Mouse (Mus musculus) left cerebral cortex, postnatal 14 days (tissue): ENCODE data around the gene 1110059E24Rik. TPM values are rescaled to one million over a fixed set of nuclear protein-coding genes. Genes with fewer than 3 reads are reported as not detected.

Source experiments
- DNase-seq, 2 experiments: peaks; one replicate each; pipeline ENCODE4 v3.0.0; 2021 to 2022; ENCODE audit warnings: low spot score in 2 of 2, mixed read lengths in 1 of 2
- intact Hi-C: fragments of 180-260 bp; cut with DNase I; formaldehyde crosslinking; loops from one replicate; pipeline ENCODE4 v1.15.1; 2025
- long read RNA-seq, 2 experiments: library from polyadenylated mRNA; stranded (forward); transcript quantifications; one replicate each; pipeline ENCODE4 v2.0.0; 2021
- total RNA-seq, 2 experiments: library from RNA; stranded (reverse); gene quantifications; 2 replicates each; pipeline ENCODE4 v1.2.3; 2021

1110059E24Rik gene
- total RNA-seq: 10 to 100 TPM; 19.8 to 22.6 TPM
- long read RNA-seq, experiment 1, transcript 1110059E24Rik-207 (3 exons, 942 nt): minor isoform, 6 of 15 reads
- long read RNA-seq, experiment 1, transcript 1110059E24Rik-201 (4 exons, 1,614 nt): major isoform, 9 of 15 reads
- long read RNA-seq, experiment 1, partial matches to known transcripts: 0 of 15 reads
- long read RNA-seq, experiment 1, other reads (novel, unspliced or antisense): 0 of 15 reads
- long read RNA-seq, experiment 2, transcript 1110059E24Rik-201 (4 exons, 1,614 nt): major isoform, 7 of 11 reads
- long read RNA-seq, experiment 2, partial matches to known transcripts: 0 of 11 reads
- long read RNA-seq, experiment 2, other reads (novel, unspliced or antisense): 1 of 11 reads

- intact Hi-C loops: loop anchor here (5.0 kb wide), 3 partner anchors 80 to 380 kb away; partner anchors contain the start of gene Zfand5
- DNase-seq: peak; percentile 95 to 97
These were observed at the start of gene 1110059E24Rik for GRCm38 (mm10) chr19:21652285-21653171. TSS of gene 1110059E24Rik (minus strand) at chr19:21652976.

GRCm38 (mm10) chr19:21680986-21681385 is 28.2 kb upstream of the 1110059E24Rik start:
- no peak for DNase-seq
- intact Hi-C loops: no loop called here

- DNase-seq: no peak
- intact Hi-C loops: no loop called here
These were observed 27.3 kb upstream of the 1110059E24Rik start for GRCm38 (mm10) chr19:21680091-21680490.

- DNase-seq: no peak
- intact Hi-C loops: no loop called here
These were observed 21.7 kb upstream of the 1110059E24Rik start for GRCm38 (mm10) chr19:21674354-21675096.

- no peak for DNase-seq
- intact Hi-C loops: no loop called here
These were observed 16.9 kb upstream of the 1110059E24Rik start for GRCm38 (mm10) chr19:21669650-21670049.

- intact Hi-C loops: no loop called here
- no peak for DNase-seq
These were observed 11.1 kb upstream of the 1110059E24Rik start for GRCm38 (mm10) chr19:21663756-21664456.

- intact Hi-C loops: no loop called here
- DNase-seq: no peak
These were observed 8.0 kb upstream of the 1110059E24Rik start for GRCm38 (mm10) chr19:21660734-21661133.

- intact Hi-C loops: loop anchor here (5.0 kb wide), 3 partner anchors 82 to 382 kb away; partner anchors contain the start of gene Zfand5
- DNase-seq: no peak
These were observed 2.0 kb upstream of the 1110059E24Rik start for GRCm38 (mm10) chr19:21654788-21655187.

- intact Hi-C loops: loop anchor here (5.0 kb wide), 3 partner anchors 81 to 381 kb away; partner anchors contain the start of gene Zfand5
- peak; percentile 35 to 38 for DNase-seq
These were observed 601 bp upstream of the 1110059E24Rik start, which contains the start of gene Abhd17b for GRCm38 (mm10) chr19:21653172-21653981. TSS of gene Abhd17b (plus strand) at chr19:21653185.

- DNase-seq: no peak
- intact Hi-C loops: loop anchor here (5.0 kb wide), 3 partner anchors 79 to 379 kb away; partner anchors contain the start of gene Zfand5
These were observed 1.1 kb downstream of the 1110059E24Rik start for GRCm38 (mm10) chr19:21651664-21652063.

- DNase-seq: no peak
- intact Hi-C loops: no loop called here
These were observed 6.6 kb downstream of the 1110059E24Rik start for GRCm38 (mm10) chr19:21646142-21646541.

GRCm38 (mm10) chr19:21645301-21645700 is 7.5 kb downstream of the 1110059E24Rik start:
- intact Hi-C loops: no loop called here
- DNase-seq: no peak

GRCm38 (mm10) chr19:21643935-21644334 is 8.8 kb downstream of the 1110059E24Rik start:
- no peak for DNase-seq
- intact Hi-C loops: no loop called here

- DNase-seq: no peak
- intact Hi-C loops: no loop called here
These were observed 15.1 kb downstream of the 1110059E24Rik start for GRCm38 (mm10) chr19:21637672-21638071.

- no peak for DNase-seq
- intact Hi-C loops: no loop called here
These were observed 15.9 kb downstream of the 1110059E24Rik start for GRCm38 (mm10) chr19:21636907-21637306.

GRCm38 (mm10) chr19:21635406-21635805 is 17.4 kb downstream of the 1110059E24Rik start:
- intact Hi-C loops: no loop called here
- no peak for DNase-seq

- intact Hi-C loops: no loop called here
These were observed 22.0 kb downstream of the 1110059E24Rik start for GRCm38 (mm10) chr19:21630656-21631331.

More at GRCm38 (mm10) chr19:21630656-21631331, 22.0 kb downstream of the 1110059E24Rik start:
- no peak for DNase-seq
